Mouse (Mus musculus) ovary, adult 10 weeks (tissue): ENCODE results near the gene Rpl14. TPM values are rescaled to one million over a fixed set of nuclear protein-coding genes. Genes with fewer than 3 reads are reported as not detected.

ENCODE experiments used
- polyA plus RNA-seq: library from polyadenylated mRNA; stranded (reverse); fragments of 350-450 nt; fragmentation: Illumina TruSeq; extraction: RNeasy Lipid Tissue Mini Kit (QIAGEN cat#74804); gene quantifications from one replicate; pipeline ENCODE4 v1.2.3, GENCODE M21; 2014

Rpl14 gene
- polyA plus RNA-seq: 974 TPM

DNA sequence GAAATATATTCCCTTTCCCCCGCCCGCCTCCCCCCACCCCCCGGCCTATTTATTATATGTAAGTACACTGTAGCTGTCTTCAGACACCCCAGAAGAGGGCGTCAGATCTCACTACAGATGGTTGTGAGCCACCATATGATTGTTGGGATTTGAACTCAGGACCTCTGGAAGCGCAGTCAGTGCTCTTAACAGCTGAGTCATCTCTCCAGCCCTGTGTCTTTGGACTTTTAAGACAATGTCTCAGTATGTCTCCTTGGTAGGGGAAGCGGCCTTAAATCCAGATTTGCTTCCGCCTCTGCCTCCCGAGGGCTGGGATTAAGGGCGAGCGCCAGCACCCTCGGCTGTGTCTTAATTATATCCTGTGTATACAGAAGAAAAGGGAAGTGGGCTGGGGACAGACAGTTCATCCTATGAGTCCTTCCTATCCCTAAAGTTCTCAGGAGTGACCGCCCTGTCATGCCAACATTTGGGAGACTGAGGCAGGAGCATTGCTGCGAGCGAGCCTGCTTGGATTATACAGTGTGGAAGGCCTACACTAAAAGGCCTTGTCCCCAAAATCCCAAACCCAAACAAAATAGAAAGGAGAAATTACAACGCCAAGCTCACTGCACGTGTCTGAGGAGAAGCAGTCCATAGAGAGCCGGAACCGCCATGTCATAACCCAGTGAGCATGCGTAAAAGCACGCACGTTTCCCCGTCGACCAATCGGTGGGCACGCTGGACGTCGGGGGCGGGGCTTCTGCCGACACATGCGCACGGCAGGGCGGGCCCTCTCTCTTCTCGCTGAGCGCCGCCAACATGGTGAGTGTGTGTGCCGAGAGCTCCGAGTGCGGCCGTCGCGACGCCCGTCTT lies at the start of gene Rpl14:
TSS of gene Rpl14 (plus strand) at position 704 of the 852 bp plus-strand sequence.

DNA sequence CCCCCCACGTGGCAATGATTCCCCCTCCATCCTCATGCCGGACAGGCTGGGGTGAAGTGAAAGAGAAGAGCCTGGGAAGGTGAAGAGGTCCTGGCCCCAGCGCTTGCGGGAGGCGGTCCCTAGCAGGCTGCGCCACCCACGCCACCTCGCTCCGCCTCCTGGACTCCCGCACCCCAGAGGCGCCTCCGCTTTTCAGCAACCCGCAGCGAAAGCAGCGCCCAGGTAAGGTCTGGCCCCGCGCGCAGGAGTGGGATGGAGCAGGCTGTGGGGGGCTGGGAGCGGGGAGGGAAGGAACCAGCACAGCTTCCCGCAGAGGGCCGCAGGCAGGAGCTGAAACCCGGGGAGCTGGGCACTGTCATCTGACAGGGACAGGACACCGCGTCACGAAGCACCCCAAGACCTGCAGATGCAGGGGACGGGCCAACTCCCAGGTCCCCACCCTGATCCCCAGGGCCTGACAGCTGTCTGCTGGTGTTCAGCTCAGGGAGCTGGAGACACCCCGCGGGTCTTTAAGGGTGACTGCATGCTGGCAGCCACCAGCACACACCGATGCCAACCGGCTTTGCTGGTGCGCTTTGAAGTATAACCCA lies 31.5 kb upstream of the Rpl14 start, which contains the start of gene Entpd3:
TSS of gene Entpd3 (plus strand) at position 157 of the 590 bp plus-strand sequence.

Other genes starting within 250 kb of the Rpl14 start
- gene Eif1b, start 79.2 kb upstream of the Rpl14 start, polyA plus RNA-seq: 63.5 TPM
- 0.83 TPM for gene Entpd3, start 31.6 kb upstream of the Rpl14 start, polyA plus RNA-seq